Mouse (Mus musculus): Measurements from ENCODE around the gene Prtn3. TPM values are rescaled to one million over a fixed set of nuclear protein-coding genes. Genes with fewer than 3 reads are reported as not detected.
"Not testable (repeated sequence)": the region's sequence is repeated elsewhere in the genome, so short reads cannot be mapped to it uniquely, and the experiment has no call there.

Prtn3 gene
- polyA plus RNA-seq, 1 experiment from 2014 or later = 7.2 TPM

- ATAC-seq (ENCODE audit: insufficient read depth, low FRiP score) = peak; percentile 41; the same call in 1 of the 2 replicates
- WGBS = 44% methylated on average over 22 of the region's 22 CpGs
- H3K9ac ChIP-seq (ENCODE audit: low read length); H3K4me1 ChIP-seq (ENCODE audit: control insufficient read depth, insufficient read depth, low read length); H3K4me3 ChIP-seq (replicated peaks; ENCODE audit: low read length); H3K27ac ChIP-seq (ENCODE audit: low read length); H3K36me3 ChIP-seq (ENCODE audit: control insufficient read depth, insufficient read depth, low read length); H3K4me2 ChIP-seq (ENCODE audit: low read depth, low read length); H3K27me3 ChIP-seq (ENCODE audit: control insufficient read depth, insufficient read depth, low read length); H3K9me3 ChIP-seq (replicated peaks; ENCODE audit: control insufficient read depth, low read length): not testable (repeated sequence)
Observed at GRCm38 (mm10) chr10:79892451-79893118, 18.3 kb downstream of the Prtn3 start.

- H3K9ac ChIP-seq (ENCODE audit: low read length) = no peak overlapping the region
- 89% methylated on average over 16 of the region's 16 CpGs for WGBS
- H3K4me2 ChIP-seq (ENCODE audit: low read depth, low read length) = no peak overlapping the region
- H3K4me3 ChIP-seq (replicated peaks; ENCODE audit: low read length) = no peak overlapping the region
- ATAC-seq (ENCODE audit: insufficient read depth, low FRiP score) = no peak
- H3K27me3 ChIP-seq (ENCODE audit: control insufficient read depth, insufficient read depth, low read length) = no peaks in the 10 kb centered on the region
- H3K27ac ChIP-seq (ENCODE audit: low read length) = no peak overlapping the region
- peaks cover 7% of the 10 kb centered on the region; the same call in 1 of the 2 replicates for H3K36me3 ChIP-seq (ENCODE audit: control insufficient read depth, insufficient read depth, low read length)
- no peaks in the 10 kb centered on the region for H3K9me3 ChIP-seq (replicated peaks; ENCODE audit: control insufficient read depth, low read length)
- no peaks in the 10 kb centered on the region for H3K4me1 ChIP-seq (ENCODE audit: control insufficient read depth, insufficient read depth, low read length)
Observed at GRCm38 (mm10) chr10:79896306-79896705, 22.0 kb downstream of the Prtn3 start.

- H3K27me3 ChIP-seq (ENCODE audit: control insufficient read depth, insufficient read depth, low read length) = no peaks in the 10 kb centered on the region
- H3K27ac ChIP-seq (ENCODE audit: low read length) = no peak overlapping the region
- no peak for ATAC-seq (ENCODE audit: insufficient read depth, low FRiP score)
- H3K36me3 ChIP-seq (ENCODE audit: control insufficient read depth, insufficient read depth, low read length) = peaks cover 7% of the 10 kb centered on the region
- no peaks in the 10 kb centered on the region for H3K9me3 ChIP-seq (replicated peaks; ENCODE audit: control insufficient read depth, low read length)
- no peaks in the 10 kb centered on the region for H3K4me1 ChIP-seq (ENCODE audit: control insufficient read depth, insufficient read depth, low read length)
- no peak overlapping the region for H3K4me3 ChIP-seq (replicated peaks; ENCODE audit: low read length)
- H3K9ac ChIP-seq (ENCODE audit: low read length) = no peak overlapping the region
- no peak overlapping the region for H3K4me2 ChIP-seq (ENCODE audit: low read depth, low read length)
- WGBS = 86% methylated on average over 13 of the region's 13 CpGs
Observed at GRCm38 (mm10) chr10:79896814-79897213, 22.5 kb downstream of the Prtn3 start.

- Histone ChIP-seq H3K4me3 (replicated peaks; ENCODE audit: low read length) (no peak overlapping the region), H3K9ac (ENCODE audit: low read length) (no peak overlapping the region; the same call in 1 of the 2 replicates), H3K9me3 (replicated peaks; ENCODE audit: control insufficient read depth, low read length) (no peaks in the 10 kb centered on the region), H3K4me1 (ENCODE audit: control insufficient read depth, insufficient read depth, low read length) (no peaks in the 10 kb centered on the region), H3K36me3 (ENCODE audit: control insufficient read depth, insufficient read depth, low read length) (peaks cover 10% of the 10 kb centered on the region), H3K4me2 (ENCODE audit: low read depth, low read length) (no peak overlapping the region), H3K27me3 (ENCODE audit: control insufficient read depth, insufficient read depth, low read length) (no peaks in the 10 kb centered on the region), H3K27ac (ENCODE audit: low read length) (no peak overlapping the region)
- 45% methylated on average over 20 of the region's 20 CpGs for WGBS
- 0 out of 2 replicates have a peak, but pooled peaks have one; percentile 12 for ATAC-seq (ENCODE audit: insufficient read depth, low FRiP score)
Observed at GRCm38 (mm10) chr10:79897316-79898245, 23.3 kb downstream of the Prtn3 start.

- H3K9ac ChIP-seq (ENCODE audit: low read length) = no peak overlapping the region
- no peaks in the 10 kb centered on the region for H3K27me3 ChIP-seq (ENCODE audit: control insufficient read depth, insufficient read depth, low read length)
- no peaks in the 10 kb centered on the region for H3K9me3 ChIP-seq (replicated peaks; ENCODE audit: control insufficient read depth, low read length)
- no peak overlapping the region for H3K27ac ChIP-seq (ENCODE audit: low read length)
- no peak for ATAC-seq (ENCODE audit: insufficient read depth, low FRiP score)
- WGBS = 72% methylated on average over 2 of the region's 2 CpGs
- H3K36me3 ChIP-seq (ENCODE audit: control insufficient read depth, insufficient read depth, low read length) = peaks cover 24% of the 10 kb centered on the region
- H3K4me2 ChIP-seq (ENCODE audit: low read depth, low read length) = no peak overlapping the region
- no peak overlapping the region for H3K4me3 ChIP-seq (replicated peaks; ENCODE audit: low read length)
- no peaks in the 10 kb centered on the region for H3K4me1 ChIP-seq (ENCODE audit: control insufficient read depth, insufficient read depth, low read length)
Observed at GRCm38 (mm10) chr10:79900951-79901410, 26.7 kb downstream of the Prtn3 start.

GRCm38 (mm10) chr10:79906712-79907111 lies 32.4 kb downstream of the Prtn3 start:
- Histone ChIP-seq H3K9ac (ENCODE audit: low read length) (no peak overlapping the region), H3K27ac (ENCODE audit: low read length) (no peak overlapping the region), H3K4me2 (ENCODE audit: low read depth, low read length) (no peak overlapping the region), H3K4me1 (ENCODE audit: control insufficient read depth, insufficient read depth, low read length) (peaks cover 6% of the 10 kb centered on the region; the same call in 1 of the 2 replicates), H3K27me3 (ENCODE audit: control insufficient read depth, insufficient read depth, low read length) (no peaks in the 10 kb centered on the region), H3K9me3 (replicated peaks; ENCODE audit: control insufficient read depth, low read length) (no peaks in the 10 kb centered on the region), H3K36me3 (ENCODE audit: control insufficient read depth, insufficient read depth, low read length) (peaks cover 31% of the 10 kb centered on the region), H3K4me3 (replicated peaks; ENCODE audit: low read length) (no peak overlapping the region)
- 92% methylated on average over 9 of the region's 9 CpGs for WGBS
- ATAC-seq (ENCODE audit: insufficient read depth, low FRiP score) = no peak

- Histone ChIP-seq H3K4me3 (replicated peaks; ENCODE audit: low read length) (no peak overlapping the region), H3K27ac (ENCODE audit: low read length) (no peak overlapping the region), H3K4me1 (ENCODE audit: control insufficient read depth, insufficient read depth, low read length) (peaks cover 6% of the 10 kb centered on the region; the same call in 1 of the 2 replicates), H3K9ac (ENCODE audit: low read length) (no peak overlapping the region), H3K36me3 (ENCODE audit: control insufficient read depth, insufficient read depth, low read length) (peaks cover 33% of the 10 kb centered on the region), H3K27me3 (ENCODE audit: control insufficient read depth, insufficient read depth, low read length) (no peaks in the 10 kb centered on the region), H3K4me2 (ENCODE audit: low read depth, low read length) (no peak overlapping the region), H3K9me3 (replicated peaks; ENCODE audit: control insufficient read depth, low read length) (no peaks in the 10 kb centered on the region)
- 91% methylated on average over 10 of the region's 10 CpGs for WGBS
- ATAC-seq (ENCODE audit: insufficient read depth, low FRiP score) = no peak
Observed at GRCm38 (mm10) chr10:79907415-79907814, 33.1 kb downstream of the Prtn3 start.

GRCm38 (mm10) chr10:79908167-79909091 lies 34.2 kb downstream of the Prtn3 start, which contains the start of gene Med16:
Gene Med16, minus strand, starts transcription at chr10:79908923.
- no peaks in the 10 kb centered on the region for H3K9me3 ChIP-seq (replicated peaks; ENCODE audit: control insufficient read depth, low read length)
- WGBS = 1% methylated on average over 52 of the region's 52 CpGs
- peak; percentile 97 for ATAC-seq (ENCODE audit: insufficient read depth, low FRiP score)
- H3K27ac ChIP-seq (ENCODE audit: low read length) = peak within 1 kb of the TSS; percentile 93
- H3K9ac ChIP-seq (ENCODE audit: low read length) = peak within 1 kb of the TSS; percentile 84
- peaks cover 6% of the 10 kb centered on the region for H3K4me1 ChIP-seq (ENCODE audit: control insufficient read depth, insufficient read depth, low read length)
- peaks cover 30% of the 10 kb centered on the region for H3K36me3 ChIP-seq (ENCODE audit: control insufficient read depth, insufficient read depth, low read length)
- peak within 1 kb of the TSS; percentile 62 for H3K4me3 ChIP-seq (replicated peaks; ENCODE audit: low read length)
- H3K27me3 ChIP-seq (ENCODE audit: control insufficient read depth, insufficient read depth, low read length) = no peaks in the 10 kb centered on the region
- peak within 1 kb of the TSS; percentile 53 for H3K4me2 ChIP-seq (ENCODE audit: low read depth, low read length)

Data from stomach, embryonic 16.5 days (tissue).